Comparison of ENCODE assay signal across 8 mouse cellular contexts in genomic region chr9:59291688-59292492, GRCm38 (mm10). TPM values are rescaled to one million over a fixed set of nuclear protein-coding genes. Genes with fewer than 3 reads are reported as not detected.
A peak's percentile ranks its signal among the peaks of the same experiment; 100 is the strongest.
DNase-seq lines count a peak whose midpoint lies in the region; ATAC-seq and TF ChIP-seq lines count a peak whose summit lies in the region.

No protein-coding gene starts in this region.

- H3K27ac ChIP-seq in thymus, adult 2 months (ENCODE audit: control insufficient read depth, insufficient read depth, low read length) = no peak overlapping the region
- peak overlapping the region; percentile 77 for H3K27ac ChIP-seq in limb, embryonic 11.5 days (replicated peaks; ENCODE audit: low read depth, low read length)
- H3K27ac ChIP-seq in stomach, embryonic 14.5 days (ENCODE audit: low read length) = peak overlapping the region; percentile 86

- WGBS in thymus, adult 2 months = under 1% methylated on average over 50 of the region's 50 CpGs
- 2% methylated on average over 50 of the region's 50 CpGs for WGBS in limb, embryonic 11.5 days
- 1% methylated on average over 50 of the region's 50 CpGs for WGBS in stomach, embryonic 14.5 days

- H3K27me3 ChIP-seq in thymus, adult 2 months (ENCODE audit: control insufficient read depth, insufficient read depth, low read length) = no peaks in the 10 kb centered on the region
- H3K27me3 ChIP-seq in limb, embryonic 11.5 days (ENCODE audit: control insufficient read depth, insufficient read depth, low read length) = no peaks in the 10 kb centered on the region
- H3K27me3 ChIP-seq in stomach, embryonic 14.5 days (ENCODE audit: control insufficient read depth, insufficient read depth, low read length) = no peaks in the 10 kb centered on the region

- no peak for TF ChIP-seq POLR2A in thymus, adult 2 months (IDR thresholded peaks at IDR 0.05; ENCODE audit: control insufficient read depth, extremely low read depth, insufficient read depth, low read length, poor library complexity)

- TF ChIP-seq CTCF in thymus, adult 2 months (IDR thresholded peaks at IDR 0.05; ENCODE audit: borderline replicate concordance, control insufficient read depth, extremely low read depth, insufficient read depth, low read length, poor library complexity) = 0 out of 2 replicates have a peak, but pooled peaks have one; percentile 8

- H3K9ac ChIP-seq in limb, embryonic 11.5 days (ENCODE audit: low read length) = peak overlapping the region; percentile 79
- peak overlapping the region; percentile 84 for H3K9ac ChIP-seq in stomach, embryonic 14.5 days (replicated peaks; ENCODE audit: low read depth, low read length)

- no peaks in the 10 kb centered on the region for H3K9me3 ChIP-seq in limb, embryonic 11.5 days (ENCODE audit: control insufficient read depth, low read length)
- no peaks in the 10 kb centered on the region for H3K9me3 ChIP-seq in stomach, embryonic 14.5 days (ENCODE audit: control insufficient read depth, low read depth, low read length)

- peaks cover 8% of the 10 kb centered on the region for H3K4me1 ChIP-seq in thymus, adult 2 months (replicated peaks; ENCODE audit: control insufficient read depth, insufficient read depth, low read length)
- peaks cover 23% of the 10 kb centered on the region for H3K4me1 ChIP-seq in limb, embryonic 11.5 days (ENCODE audit: control insufficient read depth, insufficient read depth, low read length)
- H3K4me1 ChIP-seq in stomach, embryonic 14.5 days (ENCODE audit: control insufficient read depth, insufficient read depth, low read length) = peaks cover 23% of the 10 kb centered on the region

- H3K36me3 ChIP-seq in thymus, adult 2 months (ENCODE audit: control insufficient read depth, insufficient read depth, low read length) = no peaks in the 10 kb centered on the region
- no peaks in the 10 kb centered on the region for H3K36me3 ChIP-seq in limb, embryonic 11.5 days (ENCODE audit: control insufficient read depth, insufficient read depth, low read length)
- H3K36me3 ChIP-seq in stomach, embryonic 14.5 days (ENCODE audit: control insufficient read depth, insufficient read depth, low read length) = no peaks in the 10 kb centered on the region

- peak overlapping the region; percentile 55 for H3K4me2 ChIP-seq in limb, embryonic 11.5 days (ENCODE audit: low read depth, severe bottlenecking)
- peak overlapping the region; percentile 68 for H3K4me2 ChIP-seq in stomach, embryonic 14.5 days (replicated peaks; ENCODE audit: low read depth, low read length)

- peak overlapping the region; percentile 64 for H3K4me3 ChIP-seq in thymus, adult 2 months (ENCODE audit: control insufficient read depth, insufficient read depth, low read length)
- peak overlapping the region; percentile 93 for H3K4me3 ChIP-seq in limb, embryonic 11.5 days (ENCODE audit: low read depth, low read length)
- peak overlapping the region; percentile 96 for H3K4me3 ChIP-seq in stomach, embryonic 14.5 days (ENCODE audit: low read depth, low read length)

- ATAC-seq in limb, embryonic 11.5 days (ENCODE audit: insufficient number of reproducible peaks, low FRiP score, low TSS enrichment, low read depth) = no peak; the same call in 1 of the 2 replicates
- peak; percentile 76 for ATAC-seq in stomach, embryonic 14.5 days (ENCODE audit: insufficient number of reproducible peaks, insufficient read depth, low FRiP score, low read depth)

- peak; percentile 44 for DNase-seq in embryo, embryonic 10 days (ENCODE audit: low spot score)
- no peak for DNase-seq in embryo, embryonic 11 days
- no peak for DNase-seq in thymus, adult 2 months
- no peak for DNase-seq in thymus, postnatal 25 days
- no peak for DNase-seq in limb, embryonic 11.5 days (ENCODE audit: low spot score)
- no peak for DNase-seq in adrenal gland, adult (ENCODE audit: inconsistent age in 2 of 2, low spot score in 1 of 2)
- no peak for DNase-seq in cerebellum, adult 9-11 months

RNA-seq across cellular contexts. Expression of gene Adpgk, which starts 0.5 kb away (rescaled TPM):
- 20.2 and 24.8 TPM in 2 replicates for polyA plus RNA-seq in thymus, adult 2 months (2012; rRNA removed)
- 53.4 and 54.3 TPM in 2 replicates for polyA plus RNA-seq in limb, embryonic 11.5 days (2014; fragmentation: Nextera tagmentation; extraction: Ambion mirVana)
- 35.9 and 41.8 TPM in 2 replicates for polyA plus RNA-seq in stomach, embryonic 14.5 days (2014; fragmentation: Nextera tagmentation; extraction: Ambion mirVana)
